Mouse (Mus musculus) G1E (cell line): ENCODE results near the gene Rtl5.

Source experiments
- CTCF ChIP-seq: IDR thresholded peaks from 2 replicates; pipeline ENCODE4 v1.5.1; 2012; ENCODE audit warnings: low read depth, low read length, inconsistent platforms, mixed read lengths
- GATA2 ChIP-seq: IDR thresholded peaks from 2 replicates; pipeline ENCODE4 v1.6.1; 2012; ENCODE audit warnings: low read depth, low read length, inconsistent platforms, borderline replicate concordance
- POLR2AphosphoS5 ChIP-seq: IDR thresholded peaks from 2 replicates; pipeline ENCODE4 v1.6.1; 2012; ENCODE audit warnings: low read depth, low read length, inconsistent platforms; ENCODE audit not compliant: insufficient replicate concordance

DNA sequence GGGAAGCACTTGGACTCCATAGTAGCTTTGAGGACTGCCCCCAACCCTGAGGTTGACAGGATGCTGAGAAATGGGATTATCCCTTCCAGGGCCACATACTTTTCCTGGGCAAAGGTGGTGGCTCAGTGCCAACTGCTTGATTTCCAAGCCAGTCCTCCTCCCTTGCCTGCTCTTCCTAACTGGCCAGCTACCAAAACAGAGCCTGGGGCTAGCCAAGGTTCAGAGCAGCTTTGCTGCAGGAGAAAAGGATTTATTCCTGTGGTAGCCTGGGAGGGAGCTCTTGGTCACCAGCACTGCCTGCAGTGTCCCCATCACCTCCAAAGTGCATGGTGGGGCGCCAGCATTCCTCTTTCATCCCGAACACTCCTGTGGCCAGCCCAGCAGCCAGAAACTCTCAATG is 33.6 kb downstream of the Rtl5 start:
- TF ChIP-seq CTCF (no peak), POLR2AphosphoS5 (no peak), GATA2 (no peak)
